Mouse (Mus musculus) heart, postnatal 10 days (tissue): ENCODE measurements around the gene Tcn2. TPM values are rescaled to one million over a fixed set of nuclear protein-coding genes. Genes with fewer than 3 reads are reported as not detected.
"Not testable (repeated sequence)": the region's sequence is repeated elsewhere in the genome, so short reads cannot be mapped to it uniquely, and the experiment has no call there.

Source experiments
- DNase-seq, 2 experiments: peaks; one replicate each; pipeline ENCODE4 v3.0.0; 2021
- intact Hi-C: fragments of 180-260 bp; cut with DNase I; formaldehyde crosslinking; loops from one replicate; pipeline ENCODE4 v1.15.1; 2025
- total RNA-seq, 2 experiments: library from RNA; stranded (reverse); gene quantifications; 2 replicates each; pipeline ENCODE4 v1.2.3; 2021

The Tcn2 gene
- total RNA-seq, 2 experiments from 2014 or later: 50.3 to 50.9 TPM

DNA sequence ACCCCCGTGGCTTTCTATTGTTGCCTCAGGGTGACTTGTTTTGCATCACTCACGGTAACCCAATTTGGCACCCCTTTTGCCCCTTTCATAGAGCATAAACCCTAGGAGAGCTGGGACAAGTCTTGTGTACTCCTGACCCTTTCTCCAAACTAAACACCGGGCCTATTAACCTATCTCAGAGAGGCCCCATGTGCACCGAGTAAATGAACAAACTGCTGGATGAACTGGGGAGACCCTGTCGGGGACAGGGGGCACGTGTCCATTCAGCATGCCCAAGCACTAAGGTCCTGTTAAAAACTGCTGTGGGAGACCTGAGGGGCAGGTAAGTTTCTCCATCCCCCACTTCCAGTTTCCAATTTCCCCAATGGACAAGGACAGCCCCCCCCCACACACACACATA, 1.0 kb downstream of the Tcn2 start:
- intact Hi-C loops: no loop called here
- no peak for DNase-seq

DNA sequence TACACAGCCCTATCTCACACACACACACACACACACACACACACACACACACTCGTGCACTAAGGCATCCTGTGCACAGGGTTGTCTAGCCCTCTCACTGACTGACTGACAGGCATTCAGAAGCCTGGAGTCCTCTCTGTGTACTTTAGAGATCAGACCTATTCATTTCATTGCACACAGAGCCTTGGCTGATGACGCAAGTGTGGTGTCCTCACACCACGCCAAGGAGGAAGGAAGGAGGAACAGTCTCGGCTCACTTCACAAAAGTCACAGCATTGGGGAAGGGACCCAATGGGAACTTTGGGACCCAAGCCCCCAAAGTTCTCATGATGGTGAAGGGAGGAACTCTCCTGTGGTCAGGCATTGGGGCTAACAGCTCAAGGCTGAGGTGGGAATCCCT, 1.9 kb downstream of the Tcn2 start:
- intact Hi-C loops: no loop called here
- no peak for DNase-seq

DNA sequence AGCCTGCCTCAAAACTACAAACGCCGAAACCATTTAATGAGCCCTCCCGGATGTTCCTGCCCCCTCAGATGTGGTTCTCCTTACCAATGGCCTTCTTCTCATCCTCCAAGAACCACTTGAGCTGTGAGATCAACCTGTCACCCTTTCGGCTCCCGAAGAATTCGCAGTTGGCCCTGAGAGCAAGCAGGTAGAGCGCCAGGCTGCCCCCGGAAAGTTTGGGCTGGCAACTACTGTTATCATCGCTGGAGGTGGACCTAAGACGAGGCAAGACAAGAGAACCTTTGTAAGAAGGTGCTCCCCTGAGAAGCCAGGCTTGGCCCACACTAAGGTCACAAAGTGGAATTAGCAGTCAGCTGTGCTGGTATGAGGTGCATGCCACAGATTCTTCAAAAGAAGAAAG, 6.0 kb downstream of the Tcn2 start:
- intact Hi-C loops: no loop called here
- DNase-seq: no peak

DNA sequence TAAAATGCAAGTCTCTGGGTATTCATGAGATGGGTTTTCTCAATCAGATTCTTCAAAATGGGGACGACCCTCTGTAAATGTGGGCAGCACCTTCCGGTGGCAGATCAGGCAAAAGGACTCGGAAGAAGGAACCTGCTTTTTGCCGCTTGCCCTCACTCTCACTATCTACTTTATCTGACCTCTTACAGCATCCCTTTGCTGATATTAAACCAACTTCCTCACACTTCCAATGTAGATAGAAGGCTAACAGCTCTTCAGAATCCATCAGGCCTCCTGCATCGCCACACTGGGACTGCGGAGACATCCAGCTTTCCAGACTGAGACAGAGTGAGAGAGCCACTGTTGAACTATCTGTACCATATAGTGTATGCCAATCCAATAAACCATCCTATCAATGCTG, 9.2 kb downstream of the Tcn2 start:
- DNase-seq: no peak
- intact Hi-C loops: no loop called here

DNA sequence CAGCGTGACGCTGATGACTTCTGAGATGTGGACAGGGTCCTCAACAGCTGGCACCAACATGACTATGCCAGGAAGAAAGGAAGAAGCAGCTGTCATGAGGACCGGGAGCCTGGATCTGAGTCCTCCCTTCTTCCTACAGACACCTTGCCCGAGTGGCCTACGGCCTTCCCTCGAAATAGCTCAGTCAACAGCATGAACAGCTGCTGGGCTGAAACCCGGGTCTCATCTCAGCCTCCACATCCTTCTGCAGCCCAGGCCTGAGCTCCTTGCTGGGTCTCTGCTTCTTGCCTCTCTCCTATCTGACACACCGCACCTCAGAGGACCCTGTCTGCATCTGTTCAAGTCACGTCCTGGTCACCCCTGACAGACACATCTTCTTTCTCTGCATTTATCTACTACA, 9.8 kb downstream of the Tcn2 start:
- intact Hi-C loops: no loop called here
- no peak for DNase-seq

DNA sequence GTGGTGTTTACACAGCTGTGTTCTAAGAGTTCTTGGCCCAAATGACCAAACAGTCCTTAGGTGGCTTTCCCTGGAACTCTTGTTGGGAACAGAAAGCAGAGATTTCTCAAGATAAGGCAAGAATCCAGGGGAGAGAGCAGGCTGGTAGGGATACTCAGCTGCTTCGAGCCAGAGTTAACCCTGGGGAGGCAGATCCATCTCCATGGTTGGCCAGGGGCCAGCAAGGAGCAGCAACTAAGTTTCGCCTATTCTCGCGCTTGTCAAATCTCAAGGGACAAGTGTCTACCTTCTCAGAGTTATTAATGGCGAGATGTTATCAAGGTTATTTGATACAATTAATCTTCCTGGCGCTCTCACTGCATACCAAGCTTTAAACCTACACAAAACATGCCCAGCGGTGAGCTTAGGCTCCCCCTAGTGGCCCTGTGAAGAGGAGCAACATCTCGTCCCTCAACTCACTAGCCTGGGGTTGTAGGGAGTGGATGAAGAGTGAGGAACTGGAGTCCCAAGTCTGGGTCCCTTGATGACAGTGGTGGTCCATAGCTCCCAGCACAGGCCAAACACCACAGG, 10.6 kb downstream of the Tcn2 start:
- peak; percentile 40 to 59 for DNase-seq

DNA sequence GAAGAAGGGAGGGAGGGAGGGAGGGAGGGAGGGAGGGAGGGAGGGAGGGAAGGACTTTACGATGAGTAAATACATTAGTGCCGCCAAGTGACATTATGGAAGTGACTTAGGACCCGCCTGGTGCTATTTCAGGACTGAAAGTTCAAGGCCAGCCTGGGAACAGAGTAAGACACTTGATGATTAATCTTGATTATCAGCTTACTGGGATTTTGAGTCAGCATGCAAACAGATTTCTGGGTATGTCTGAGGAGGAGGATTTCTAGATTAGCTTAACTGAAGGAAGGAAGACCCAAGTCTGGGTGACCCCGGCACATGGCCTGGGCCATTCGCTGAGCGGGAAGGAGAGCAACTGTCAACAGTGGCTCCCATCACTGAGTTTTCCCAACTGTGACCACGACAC, 11.5 kb downstream of the Tcn2 start:
- intact Hi-C loops: no loop called here
- DNase-seq: no peak

More for the DNA sequence above, 10.6 kb downstream of the Tcn2 start:
- intact Hi-C loops: no loop called here

DNA sequence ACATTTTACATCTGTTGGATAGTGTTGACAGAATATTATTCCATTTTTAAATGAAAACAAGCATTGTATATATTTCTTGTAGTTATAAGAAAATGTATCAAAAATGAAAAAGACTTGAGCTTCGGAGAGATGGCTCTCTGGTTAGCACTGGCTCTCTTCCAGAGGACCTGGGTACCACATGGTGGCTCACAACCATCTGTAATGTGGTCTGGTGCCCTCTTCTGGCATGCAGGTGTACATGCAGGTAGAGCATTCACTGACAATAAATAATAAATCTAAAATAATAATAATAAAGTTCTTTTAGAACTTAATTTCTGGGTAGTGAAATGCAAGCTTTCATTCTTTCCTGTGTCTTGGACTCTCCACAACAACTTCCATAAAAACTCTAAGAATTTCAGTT, 13.2 kb downstream of the Tcn2 start:
- peak in 1 of 2 experiments; percentile 29 for DNase-seq

DNA sequence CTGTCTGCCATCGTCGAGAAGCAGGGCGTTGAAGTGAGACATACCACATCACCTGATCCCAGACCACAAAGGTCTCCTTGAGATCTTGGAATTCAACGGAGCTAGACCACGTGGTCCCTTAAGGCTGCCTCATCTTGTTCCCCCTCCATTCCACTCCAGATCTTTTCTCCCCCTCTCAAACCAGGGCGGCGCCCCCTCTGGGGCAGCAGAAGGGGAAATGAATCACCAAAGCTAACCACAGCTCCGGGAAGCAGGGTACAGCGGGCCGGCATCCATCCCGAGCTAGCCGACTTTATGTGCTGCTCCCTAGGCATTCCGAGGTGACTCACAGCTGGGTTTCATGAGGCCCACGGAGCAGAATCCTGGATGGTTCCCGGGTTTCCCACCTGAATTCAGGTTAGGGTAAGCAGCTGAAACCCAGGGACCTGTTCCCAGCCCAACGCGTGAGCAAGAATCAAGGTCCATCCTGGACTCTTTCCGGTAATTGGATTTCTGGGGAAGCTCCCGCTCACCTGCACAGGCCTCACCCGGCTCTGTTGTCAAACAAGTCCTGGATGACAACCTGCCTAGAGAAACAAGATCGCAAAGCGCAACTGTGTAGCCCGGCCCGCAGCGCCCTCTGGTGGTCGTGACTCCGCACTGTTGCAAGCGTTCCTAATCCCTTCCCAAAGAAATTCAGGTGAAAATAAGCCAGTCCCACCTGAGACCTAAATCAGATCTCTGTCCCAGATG, 17.7 kb downstream of the Tcn2 start, which contains the start of gene Slc35e4:
Gene Slc35e4 (minus strand): TSS at position 556 of the 732 bp plus-strand sequence.
- DNase-seq: peak; percentile 84 to 91
- intact Hi-C loops: no loop called here

More for the DNA sequence above, 13.2 kb downstream of the Tcn2 start:
- intact Hi-C loops: no loop called here

DNA sequence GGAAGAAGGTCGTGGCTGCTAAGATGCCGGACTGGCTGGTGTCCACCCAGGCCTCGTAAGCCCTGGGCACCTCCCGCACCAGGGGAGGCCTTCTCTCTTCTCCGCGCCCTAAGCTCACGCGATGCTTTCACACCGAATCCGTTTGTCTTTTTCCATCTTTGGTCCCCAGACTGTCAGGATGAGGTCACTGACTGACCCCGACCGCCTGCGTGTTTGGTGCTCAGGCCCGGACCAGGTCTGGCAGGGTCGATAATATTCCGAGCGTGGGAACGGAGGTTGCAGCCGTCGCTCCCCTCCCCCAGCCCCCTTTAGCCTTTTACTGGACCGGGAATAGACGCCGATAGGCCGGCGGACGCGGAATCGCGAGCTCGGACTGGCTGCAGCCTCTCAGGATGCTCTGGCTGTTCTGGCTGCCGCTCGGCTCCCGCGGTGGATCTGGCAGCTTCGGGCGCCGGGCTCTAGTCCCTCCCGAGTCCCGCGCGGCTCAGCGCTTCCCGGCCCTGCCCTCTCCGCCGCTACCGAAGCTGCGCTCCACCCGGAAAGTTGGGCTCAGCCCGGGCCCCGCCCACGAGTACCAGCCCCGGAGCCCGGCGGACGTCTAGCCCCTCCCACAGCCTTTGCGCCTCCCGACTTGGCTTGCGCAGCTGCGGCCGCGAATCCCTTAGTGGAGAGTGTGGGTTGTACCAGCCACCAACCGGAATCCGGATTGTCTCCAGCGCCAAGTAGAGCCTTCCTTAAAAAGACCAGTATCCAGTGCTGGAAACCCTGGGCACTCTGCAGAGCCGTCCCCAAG, 18.4 kb downstream of the Tcn2 start:
- intact Hi-C loops: loop anchor here (2.0 kb wide), 1 partner anchor 19 kb away; the partner anchor contains the start of genes 4921536K21Rik and Dusp18
- peak; percentile 90 to 94 for DNase-seq

DNA sequence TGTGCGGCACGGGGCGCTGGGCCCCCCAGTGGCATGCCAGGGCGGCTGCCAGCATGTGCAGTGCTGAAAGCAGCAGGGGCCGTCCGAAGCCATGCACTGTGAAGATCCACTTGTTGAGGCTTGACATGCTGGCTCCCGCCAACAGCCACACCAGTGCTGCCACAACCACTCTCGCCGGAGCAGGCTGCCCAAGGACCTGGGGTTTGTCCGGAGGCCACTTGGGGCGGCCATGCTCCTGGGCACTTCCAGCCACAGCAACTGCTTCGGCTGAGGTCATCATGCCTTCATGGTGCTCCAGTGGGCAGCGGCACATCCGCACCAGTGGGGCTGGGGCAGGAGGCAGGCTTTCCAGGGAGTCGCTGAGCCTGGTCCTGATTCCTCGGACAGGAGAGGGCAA, 19.1 kb downstream of the Tcn2 start:
- intact Hi-C loops: loop anchor here (2.0 kb wide), 1 partner anchor 18 kb away; the partner anchor contains the start of genes 4921536K21Rik and Dusp18
- DNase-seq: peak in 1 of 2 experiments; percentile 37

DNA sequence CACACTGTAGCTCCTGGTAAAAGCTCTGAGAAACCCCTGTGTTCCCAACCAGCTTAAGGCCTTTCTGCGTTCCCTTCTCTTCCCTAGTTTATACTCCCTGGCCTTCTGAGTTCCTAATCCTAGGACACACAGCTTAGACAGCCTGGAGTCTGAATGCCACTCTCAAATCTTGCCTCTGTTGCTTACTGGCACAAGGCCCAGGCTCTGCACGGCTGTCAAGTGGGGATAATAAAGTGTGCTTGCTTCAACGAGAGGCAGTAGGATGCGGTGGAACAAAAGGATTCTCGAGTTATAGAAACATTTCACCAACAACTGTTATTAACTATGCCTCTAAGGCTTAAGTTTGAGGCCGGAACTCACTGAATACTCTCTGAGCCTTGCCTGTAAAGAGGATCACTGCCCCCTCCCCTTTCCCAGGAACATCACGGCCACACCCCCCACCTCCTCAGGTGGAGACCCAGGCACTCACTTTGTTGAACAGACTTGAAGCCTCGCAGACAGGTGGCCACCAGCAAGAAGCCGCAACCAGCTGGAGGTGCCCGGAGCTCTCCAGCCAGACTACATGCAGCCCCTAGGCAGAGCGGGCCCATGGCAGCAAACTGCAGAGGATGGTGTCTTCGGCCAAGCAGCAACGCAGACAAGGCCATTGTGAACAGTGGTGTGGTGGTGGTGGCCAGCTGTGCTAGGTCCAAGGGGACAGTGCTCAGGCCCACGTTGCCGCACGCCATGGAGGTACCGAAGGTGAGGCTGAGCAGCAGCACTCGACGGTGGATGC, 19.7 kb downstream of the Tcn2 start:
- DNase-seq: peak; percentile 32 to 42
- intact Hi-C loops: loop anchor here (2.0 kb wide), 1 partner anchor 17 kb away; the partner anchor contains the start of genes 4921536K21Rik and Dusp18

DNA sequence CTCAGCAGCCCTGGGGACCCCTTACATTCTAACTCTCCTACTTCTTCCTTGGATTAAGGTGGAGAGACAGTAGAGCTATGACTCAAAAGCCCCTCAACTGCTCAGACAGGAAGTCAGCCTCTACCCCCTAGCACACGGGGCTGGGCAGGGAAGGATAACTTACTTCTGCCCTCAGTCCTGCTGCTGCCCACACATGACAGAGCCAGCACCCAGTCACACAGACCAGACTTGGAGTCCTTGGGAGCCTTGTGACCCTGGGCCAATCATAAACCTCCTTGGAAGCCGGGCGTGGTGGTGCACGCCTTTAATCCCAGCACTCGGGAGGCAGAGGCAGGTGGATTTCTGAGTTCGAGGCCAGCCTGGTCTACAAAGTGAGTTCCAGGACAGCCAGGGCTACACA, 20.5 kb downstream of the Tcn2 start:
- intact Hi-C loops: not testable (repeated sequence)

DNA sequence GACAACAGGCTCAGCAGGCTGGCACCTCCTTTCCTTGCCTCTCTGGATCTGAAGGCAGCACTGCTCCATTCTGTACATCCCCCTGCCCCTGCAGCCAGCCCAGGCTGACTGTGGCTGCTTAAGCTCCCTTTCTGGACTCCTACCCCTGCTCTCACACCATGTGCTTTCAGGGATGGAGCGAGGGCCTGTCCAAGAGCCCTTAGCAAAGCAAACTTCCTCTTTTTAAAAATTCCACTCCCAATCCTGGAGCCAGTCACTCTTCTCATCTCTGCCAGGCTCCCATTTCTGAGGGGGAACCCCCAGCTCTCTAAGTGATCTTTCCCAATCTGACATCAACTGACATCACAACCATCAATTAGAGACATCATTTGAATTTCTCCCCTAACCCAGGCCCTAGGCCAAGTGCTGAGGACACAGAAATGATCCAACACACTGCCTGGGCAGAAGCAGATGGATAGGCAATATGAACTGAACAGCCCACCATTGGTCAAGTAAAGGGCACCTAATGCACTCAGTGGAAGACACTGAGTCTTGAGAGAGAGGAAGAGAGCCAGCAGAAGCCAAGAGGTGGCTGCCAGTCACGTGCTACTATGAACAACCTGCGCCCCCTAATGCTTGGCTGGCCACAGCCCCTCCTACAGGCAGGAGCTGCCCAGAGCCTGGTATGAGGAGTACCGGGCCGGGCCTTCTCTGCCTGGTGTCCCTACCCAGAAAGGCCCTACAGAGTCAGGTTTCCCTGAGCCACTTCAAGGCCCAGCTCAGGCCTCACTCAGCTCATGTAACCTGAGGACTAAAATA, 21.2 kb downstream of the Tcn2 start:
- peak in 1 of 2 experiments; percentile 17 for DNase-seq
- intact Hi-C loops: no loop called here

More for the DNA sequence above, 20.5 kb downstream of the Tcn2 start:
- not testable (repeated sequence) for DNase-seq

DNA sequence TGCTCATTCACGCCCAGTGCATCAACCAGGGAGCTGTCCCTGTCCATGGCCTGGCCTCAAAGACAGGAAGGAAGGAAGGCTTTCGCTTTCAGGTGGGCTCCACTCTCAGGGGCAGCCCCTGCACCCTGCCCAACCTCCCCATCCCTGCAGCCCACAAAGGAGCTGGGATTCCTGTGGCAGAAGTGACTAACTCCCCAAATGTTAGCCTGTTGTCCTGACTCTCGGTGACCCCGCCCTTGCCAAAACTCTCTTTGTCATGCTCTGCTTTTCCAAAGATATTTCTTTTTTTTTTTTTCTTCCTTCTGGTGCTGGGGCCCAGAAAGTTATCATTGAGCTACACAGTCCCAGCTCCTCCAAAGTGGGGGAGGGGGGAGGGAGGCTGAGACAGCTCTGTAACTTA, 22.7 kb downstream of the Tcn2 start:
- DNase-seq: no peak
- intact Hi-C loops: no loop called here

DNA sequence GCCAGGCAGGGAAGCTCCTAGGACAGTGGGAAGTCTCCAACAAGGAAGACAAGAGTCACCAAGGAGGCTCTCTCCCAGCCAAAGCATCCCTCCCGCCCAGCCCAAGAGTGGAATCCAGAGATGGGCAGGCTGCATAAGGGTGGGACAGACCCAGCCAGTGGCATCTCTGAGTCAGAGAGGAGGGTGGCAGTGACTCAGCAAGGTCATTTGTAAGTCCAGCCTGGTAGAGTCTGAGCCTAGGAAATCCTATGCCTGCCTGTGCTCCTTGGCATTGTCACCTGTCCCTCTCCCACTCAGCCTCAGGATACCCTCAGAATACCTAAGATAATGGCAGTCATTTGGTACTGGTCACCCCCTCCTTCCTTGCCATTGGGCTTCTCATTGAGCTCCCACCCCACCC, 26.5 kb downstream of the Tcn2 start:
- intact Hi-C loops: no loop called here
- DNase-seq: no peak

DNA sequence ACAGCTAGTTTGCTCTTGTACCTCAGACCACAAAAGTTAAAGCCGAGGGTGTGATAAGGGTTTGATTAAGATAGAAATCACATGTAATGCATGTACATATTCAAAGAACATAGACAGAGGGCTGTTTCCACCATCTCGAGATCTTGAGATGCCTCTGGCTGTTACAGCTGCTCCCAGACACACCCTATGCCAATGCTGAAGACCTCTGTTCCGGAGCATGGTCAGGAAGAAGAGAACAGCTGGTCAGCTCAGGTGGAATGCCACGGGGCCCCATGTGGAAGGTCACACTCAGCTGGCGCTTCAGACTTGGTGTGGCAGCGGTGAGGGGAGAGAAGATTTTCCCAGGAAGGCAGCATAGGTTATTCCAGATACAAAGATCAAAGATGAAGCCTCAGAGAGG, 27.3 kb downstream of the Tcn2 start:
- intact Hi-C loops: no loop called here
- DNase-seq: no peak

DNA sequence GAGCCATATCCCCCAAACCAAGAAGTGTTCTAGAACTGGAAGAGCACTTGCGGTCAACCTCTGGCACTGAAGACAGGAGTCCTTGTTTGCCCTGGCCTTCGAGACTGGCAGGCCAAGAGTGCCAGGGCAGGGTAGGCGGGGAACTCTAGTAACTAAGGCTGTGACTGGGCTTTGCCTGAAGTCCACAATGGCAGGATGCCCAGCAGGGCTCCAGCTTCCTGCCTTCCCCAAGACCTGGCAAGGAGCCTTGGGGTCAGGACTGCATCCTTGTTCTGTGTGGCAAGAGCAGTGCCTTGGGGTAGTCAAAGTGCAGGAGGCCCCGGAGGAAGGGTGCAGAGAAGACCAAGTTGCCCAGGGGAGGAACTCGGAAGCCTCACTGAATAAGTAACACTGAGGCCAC, 28.9 kb downstream of the Tcn2 start:
- intact Hi-C loops: no loop called here
- DNase-seq: peak; percentile 79 to 81

DNA sequence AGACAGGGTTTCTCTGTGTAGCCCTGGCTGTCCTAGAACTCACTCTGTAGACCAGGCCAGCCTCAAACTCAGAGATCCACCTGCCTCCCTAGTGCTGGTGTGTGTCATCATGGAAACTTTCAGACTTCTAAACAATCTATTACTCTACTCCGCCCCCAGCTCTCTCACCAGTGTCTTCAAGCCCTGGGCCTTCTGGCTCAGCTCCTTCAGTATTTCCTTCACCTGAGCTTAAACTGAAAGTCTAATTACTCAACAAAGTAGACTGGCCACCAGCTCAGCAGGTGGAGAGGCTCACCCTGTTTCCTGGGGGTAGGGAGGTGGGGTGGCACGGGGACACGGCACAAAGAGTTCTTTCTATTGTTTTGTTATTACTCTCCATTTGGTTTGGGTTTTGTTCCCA, 29.4 kb downstream of the Tcn2 start:
- DNase-seq: no peak
- intact Hi-C loops: no loop called here

DNA sequence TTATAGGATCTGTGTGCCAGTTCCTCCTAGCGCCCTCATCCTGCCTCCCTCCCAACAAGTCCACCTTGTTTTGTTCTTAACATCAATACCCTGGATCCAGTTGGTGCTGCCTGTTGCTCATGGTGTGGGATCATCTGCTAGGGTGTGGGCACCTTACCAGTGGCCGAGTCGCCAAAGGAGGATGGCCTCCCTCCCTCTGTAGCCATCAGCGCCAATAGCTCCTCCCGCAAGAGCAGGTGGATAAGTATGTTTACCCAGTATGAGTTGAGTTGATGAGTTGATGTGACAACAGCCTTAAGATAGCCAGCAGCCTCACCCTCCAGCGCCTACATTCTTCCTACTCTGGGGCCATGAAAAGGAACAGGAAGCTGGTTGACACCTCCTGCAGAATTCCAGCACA, 31.7 kb downstream of the Tcn2 start:
- DNase-seq: no peak
- intact Hi-C loops: no loop called here
